Mouse (Mus musculus) left cerebral cortex, adult 18-20 months (tissue): ENCODE measurements around the gene 4930426L09Rik. TPM values are rescaled to one million over a fixed set of nuclear protein-coding genes. Genes with fewer than 3 reads are reported as not detected.

Source experiments
- DNase-seq, 2 experiments: peaks; one replicate each; pipeline ENCODE4 v3.0.0; 2021 to 2022; ENCODE audit warnings: low spot score in 2 of 2, mixed read lengths in 1 of 2
- total RNA-seq, 2 experiments: library from RNA; stranded (reverse); gene quantifications; 2 replicates each; pipeline ENCODE4 v1.2.3; 2021

4930426L09Rik gene
- total RNA-seq, 2 experiments from 2014 or later, result 1.00 to 1.1 TPM

GRCm38 (mm10) chr2:18969066-18969681, 29.0 kb upstream of the 4930426L09Rik start:
- DNase-seq, result no peak

- no peak for DNase-seq
Observed at GRCm38 (mm10) chr2:18970461-18970860, 27.7 kb upstream of the 4930426L09Rik start.

- DNase-seq, result no peak
Observed at GRCm38 (mm10) chr2:18971564-18971963, 26.6 kb upstream of the 4930426L09Rik start.

GRCm38 (mm10) chr2:18974882-18975645, 23.1 kb upstream of the 4930426L09Rik start:
- DNase-seq, result no peak

GRCm38 (mm10) chr2:18976175-18976574, 22.0 kb upstream of the 4930426L09Rik start:
- DNase-seq, result no peak

GRCm38 (mm10) chr2:18977201-18977805, 20.8 kb upstream of the 4930426L09Rik start:
- DNase-seq, result no peak

- no peak for DNase-seq
Observed at GRCm38 (mm10) chr2:18979046-18979445, 19.1 kb upstream of the 4930426L09Rik start.

- no peak for DNase-seq
Observed at GRCm38 (mm10) chr2:18979675-18980074, 18.5 kb upstream of the 4930426L09Rik start.

- no peak for DNase-seq
Observed at GRCm38 (mm10) chr2:18982581-18982980, 15.6 kb upstream of the 4930426L09Rik start.

GRCm38 (mm10) chr2:18983546-18983945, 14.6 kb upstream of the 4930426L09Rik start:
- no peak for DNase-seq

- DNase-seq, result no peak
Observed at GRCm38 (mm10) chr2:18984095-18984847, 13.9 kb upstream of the 4930426L09Rik start.

GRCm38 (mm10) chr2:18985506-18985905, 12.6 kb upstream of the 4930426L09Rik start:
- DNase-seq, result no peak

GRCm38 (mm10) chr2:18988885-18989284, 9.3 kb upstream of the 4930426L09Rik start:
- DNase-seq, result no peak

- DNase-seq, result no peak
Observed at GRCm38 (mm10) chr2:18992512-18993510, 5.3 kb upstream of the 4930426L09Rik start.

- peak in 1 of 2 experiments; percentile 23 for DNase-seq
Observed at GRCm38 (mm10) chr2:18996451-18997211, 1.5 kb upstream of the 4930426L09Rik start.

GRCm38 (mm10) chr2:18997387-18997971, 664 bp upstream of the 4930426L09Rik start:
- peak; percentile 38 to 47 for DNase-seq

- DNase-seq, result no peak
Observed at GRCm38 (mm10) chr2:18999395-18999794, 1.3 kb downstream of the 4930426L09Rik start.

GRCm38 (mm10) chr2:19004801-19005200, 6.7 kb downstream of the 4930426L09Rik start:
- no peak for DNase-seq

- DNase-seq, result no peak
Observed at GRCm38 (mm10) chr2:19006124-19006523, 8.0 kb downstream of the 4930426L09Rik start.
